Mouse (Mus musculus): ENCODE measurements around the gene Zfp518b. TPM values are rescaled to one million over a fixed set of nuclear protein-coding genes. Genes with fewer than 3 reads are reported as not detected.

Gene Zfp518b
- polyA plus RNA-seq, 1 experiment from 2014 or later: 43.4 TPM

- Histone ChIP-seq H3K9me3 (no peaks in the 10 kb centered on the region; the same call in 1 of the 2 replicates), H3K36me3 (replicated peaks) (no peaks in the 10 kb centered on the region), H3K27me3 (ENCODE audit: poor library complexity, severe bottlenecking) (no peaks in the 10 kb centered on the region), H3K27ac (no peak overlapping the region), H3K4me1 (no peaks in the 10 kb centered on the region), H3K4me3 (no peak overlapping the region)
- DNase-seq (ENCODE audit: extremely low spot score, low spot score): no peak
- WGBS: 37% methylated on average over 5 of the region's 5 CpGs
Measured at GRCm38 (mm10) chr5:38620783-38621182, 63.8 kb downstream of the Zfp518b start.

- 64% methylated on average over 3 of the region's 3 CpGs for WGBS
- Histone ChIP-seq H3K27ac (no peak overlapping the region), H3K9me3 (no peaks in the 10 kb centered on the region), H3K4me3 (no peak overlapping the region), H3K4me1 (no peaks in the 10 kb centered on the region), H3K36me3 (replicated peaks) (no peaks in the 10 kb centered on the region), H3K27me3 (ENCODE audit: poor library complexity, severe bottlenecking) (no peaks in the 10 kb centered on the region)
- DNase-seq (ENCODE audit: extremely low spot score, low spot score): no peak
Measured at GRCm38 (mm10) chr5:38618908-38619307, 65.7 kb downstream of the Zfp518b start.

Other genes with a start within 250 kb of the Zfp518b start
- 0.22 and 0.47 TPM in 2 replicates for gene Slc2a9, start 181.7 kb downstream of the Zfp518b start, polyA plus RNA-seq (2016; fragmentation: Nextera tagmentation; extraction: Ambion mirVana)
- 171 and 173 TPM in 2 replicates for gene Wdr1, start 121.6 kb downstream of the Zfp518b start, polyA plus RNA-seq (2016; fragmentation: Nextera tagmentation; extraction: Ambion mirVana)
- 0.09 TPM in 1 of 2 replicates, not detected in the other for gene Clnk, start 192.0 kb upstream of the Zfp518b start, polyA plus RNA-seq (2016; fragmentation: Nextera tagmentation; extraction: Ambion mirVana)